Mouse (Mus musculus): ENCODE results near the gene Sgca.

DNA sequence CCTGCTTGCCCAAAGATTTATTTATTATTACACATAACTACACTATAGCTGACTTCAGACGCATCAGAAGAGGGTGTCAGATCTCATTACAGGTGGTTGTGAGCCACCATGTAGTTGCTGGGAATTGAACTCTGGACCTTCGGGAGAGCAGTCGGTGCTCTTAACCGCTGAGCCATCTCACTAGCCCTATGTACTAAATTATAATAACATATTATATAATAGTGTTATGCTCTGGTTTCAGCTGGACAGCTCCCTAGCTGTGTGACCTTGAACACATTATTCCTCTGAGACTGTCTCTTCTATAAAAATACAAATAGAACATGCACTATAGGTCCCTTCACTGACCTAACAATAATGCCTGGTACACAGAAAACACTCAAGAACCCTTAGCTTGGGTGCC lies 51.1 kb downstream of the Sgca start:
- no peak for TF ChIP-seq CTCF (IDR thresholded peaks at IDR 0.05; ENCODE audit: borderline replicate concordance, extremely low read depth, insufficient read depth, insufficient read length)
- no peak for TF ChIP-seq POLR2A (IDR thresholded peaks at IDR 0.05; ENCODE audit: borderline replicate concordance, extremely low read depth, insufficient read depth, insufficient read length, poor library complexity, severe bottlenecking)

All from brain, embryonic 14.5 days (tissue).